Mouse (Mus musculus) heart, embryonic 14.5 days (tissue): ENCODE results near the gene Rnase12. TPM values are rescaled to one million over a fixed set of nuclear protein-coding genes. Genes with fewer than 3 reads are reported as not detected.

ENCODE experiments used
- ATAC-seq: fragments of 200-750 bp; cut with Nextera tagmentation; 2 replicates; pipeline ENCODE4 v1.8.0; 2017; ENCODE audit warnings: low read depth, moderate TSS enrichment; ENCODE audit not compliant: insufficient number of reproducible peaks, insufficient read depth, low FRiP score
- H3K27ac ChIP-seq, 2 experiments: fragments of 200-500 bp in 1 of 2; fragments of 300-500 bp in 1 of 2; sonication (generic) in 1 of 2; replicated peaks in 1 of 2; 2 replicates each; pipeline ENCODE4 v1.5.1; 2012 to 2014; ENCODE audit warnings: low read depth in 2 of 2, low read length in 2 of 2, control low read depth in 1 of 2, mild to moderate bottlenecking in 1 of 2, mixed read lengths in 1 of 2; ENCODE audit not compliant: control insufficient read depth in 1 of 2, insufficient read depth in 1 of 2
- H3K27me3 ChIP-seq: fragments of 300-500 bp; sonication (generic); 2 replicates; pipeline ENCODE4 v1.6.1; 2014; ENCODE audit warnings: mild to moderate bottlenecking, low read length, control low read depth; ENCODE audit not compliant: control insufficient read depth, insufficient read depth
- H3K36me3 ChIP-seq: fragments of 300-500 bp; sonication (generic); 2 replicates; pipeline ENCODE4 v1.6.1; 2014; ENCODE audit warnings: mild to moderate bottlenecking, control low read depth, low read length, mixed read lengths; ENCODE audit not compliant: control insufficient read depth, insufficient read depth
- H3K4me1 ChIP-seq, 2 experiments: fragments of 200-500 bp in 1 of 2; fragments of 300-500 bp in 1 of 2; sonication (generic) in 1 of 2; 2 replicates each; pipeline ENCODE4 v1.6.1; 2012 to 2014; ENCODE audit warnings: low read length in 2 of 2, control low read depth in 1 of 2, mixed read lengths in 1 of 2; ENCODE audit not compliant: control insufficient read depth in 2 of 2, insufficient read depth in 2 of 2
- H3K4me2 ChIP-seq: fragments of 300-500 bp; sonication (generic); 2 replicates; pipeline ENCODE4 v1.6.1; 2014; ENCODE audit warnings: mild to moderate bottlenecking, low read length
- H3K4me3 ChIP-seq, 2 experiments: fragments of 200-500 bp in 1 of 2; fragments of 300-500 bp in 1 of 2; sonication (generic) in 1 of 2; 2 replicates each; pipeline ENCODE4 v1.5.1; 2012 to 2014; ENCODE audit warnings: low read length in 2 of 2, mild to moderate bottlenecking in 2 of 2, control low read depth in 1 of 2, low read depth in 1 of 2, moderate library complexity in 1 of 2; ENCODE audit not compliant: control insufficient read depth in 1 of 2, insufficient read depth in 1 of 2
- H3K9ac ChIP-seq: fragments of 300-500 bp; sonication (generic); 2 replicates; pipeline ENCODE4 v1.6.1; 2014; ENCODE audit warnings: mild to moderate bottlenecking, low read length
- H3K9me3 ChIP-seq: fragments of 300-500 bp; sonication (generic); 2 replicates; pipeline ENCODE4 v1.6.1; 2016; ENCODE audit warnings: low read length, control low read depth; ENCODE audit not compliant: control insufficient read depth
- WGBS: fragments of 180-500 bp; shearing (Covaris S2); extraction: QIAGEN DNeasy Blood & Tissue Kit; methylation state at CpG from one replicate; pipeline ENCODE4 v1.1.7; 2014; 5-methylcytosine and 5-hydroxymethylcytosine counted together
- polyA plus RNA-seq: library from polyadenylated mRNA; unstranded; fragments of >200 nt; fragmentation: Nextera tagmentation; extraction: Ambion mirVana; gene quantifications from 2 replicates; pipeline ENCODE4 v1.2.1, GENCODE M21; 2014

Gene Rnase12
- polyA plus RNA-seq, 1 experiment from 2014 or later, result 0.82 TPM

- peak overlapping the region; percentile 70 for H3K4me2 ChIP-seq
Measured at GRCm38 (mm10) chr14:51083805-51084204, 26.3 kb upstream of the Rnase12 start.

GRCm38 (mm10) chr14:51082599-51083581 is 25.4 kb upstream of the Rnase12 start:
- Histone ChIP-seq H3K4me3 (peak overlapping the region; percentile 55 to 69), H3K36me3 (no peaks in the 10 kb centered on the region), H3K27me3 (no peaks in the 10 kb centered on the region), H3K4me1 (peaks cover 0 to 3% of the 10 kb centered on the region in 2 experiments; a peak in 1 of 4 replicates), H3K9ac (peak overlapping the region; percentile 74), H3K9me3 (no peaks in the 10 kb centered on the region), H3K4me2 (peak overlapping the region; percentile 70), H3K27ac (no peak overlapping the region)
- 3% methylated on average over 39 of the region's 40 CpGs for WGBS
- peak; percentile 60; the same call in 1 of the 2 replicates for ATAC-seq

More at GRCm38 (mm10) chr14:51083805-51084204, 26.3 kb upstream of the Rnase12 start:
- Histone ChIP-seq H3K36me3 (no peaks in the 10 kb centered on the region), H3K4me3 (peak overlapping the region; percentile 55 to 69), H3K27ac (no peak overlapping the region), H3K9me3 (no peaks in the 10 kb centered on the region), H3K4me1 (peaks cover 0 to 3% of the 10 kb centered on the region in 2 experiments; a peak in 1 of 4 replicates), H3K27me3 (no peaks in the 10 kb centered on the region), H3K9ac (peak overlapping the region; percentile 74; the same call in 1 of the 2 replicates)
- no peak for ATAC-seq
- WGBS, result 17% methylated on average over 7 of the region's 7 CpGs

DNA sequence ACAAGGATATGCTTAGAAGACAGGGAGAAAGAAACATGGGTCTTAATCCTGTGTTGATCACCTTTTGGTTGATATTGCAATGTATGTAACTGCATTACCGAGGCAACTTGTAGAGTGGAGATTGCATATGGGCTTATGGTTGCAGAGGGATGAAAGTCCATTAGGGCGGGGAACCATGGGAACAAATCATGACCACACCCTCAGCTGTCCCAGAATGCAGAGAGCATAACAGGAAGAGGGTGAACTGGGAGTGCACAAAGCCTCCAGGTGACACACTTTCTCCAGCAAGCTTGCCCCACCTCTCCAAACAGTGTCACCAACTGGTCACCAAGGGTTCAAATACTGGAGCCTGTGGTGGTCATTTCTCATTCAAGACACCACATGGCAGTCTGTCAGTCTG is 23.6 kb upstream of the Rnase12 start:
- Histone ChIP-seq H3K4me2 (no peak overlapping the region), H3K27ac (no peak overlapping the region), H3K27me3 (no peaks in the 10 kb centered on the region), H3K9ac (no peak overlapping the region), H3K36me3 (no peaks in the 10 kb centered on the region), H3K4me3 (no peak overlapping the region), H3K4me1 (peaks cover 0 to 3% of the 10 kb centered on the region in 2 experiments; a peak in 1 of 4 replicates), H3K9me3 (no peaks in the 10 kb centered on the region)
- WGBS, result 82% methylated on average over 2 of the region's 2 CpGs
- ATAC-seq, result no peak

DNA sequence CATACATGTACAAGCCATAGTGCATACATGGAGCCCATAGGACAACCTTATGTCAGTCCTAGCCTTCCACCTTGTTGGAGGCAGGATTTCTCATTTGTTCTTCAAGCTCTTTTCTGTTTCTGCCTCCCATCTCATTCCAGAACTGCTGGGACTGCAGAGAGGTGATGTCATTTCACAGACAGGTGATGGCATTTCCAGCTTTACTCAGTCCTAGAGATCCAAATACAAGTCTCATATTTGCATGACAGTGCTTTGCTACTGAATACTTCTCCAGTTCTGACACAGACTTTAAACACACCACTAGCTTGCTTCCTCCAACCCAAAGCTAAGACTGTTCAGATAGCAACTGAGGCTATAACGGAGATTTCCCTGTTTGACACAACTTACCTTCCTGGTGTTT is 21.7 kb upstream of the Rnase12 start:
- Histone ChIP-seq H3K27ac (no peak overlapping the region), H3K9me3 (no peaks in the 10 kb centered on the region), H3K9ac (no peak overlapping the region), H3K27me3 (no peaks in the 10 kb centered on the region), H3K4me2 (no peak overlapping the region), H3K4me1 (peaks cover 0 to 3% of the 10 kb centered on the region in 2 experiments; a peak in 1 of 4 replicates), H3K36me3 (no peaks in the 10 kb centered on the region), H3K4me3 (no peak overlapping the region)
- 84% methylated on average over 1 of the region's 1 CpGs for WGBS
- no peak for ATAC-seq

DNA sequence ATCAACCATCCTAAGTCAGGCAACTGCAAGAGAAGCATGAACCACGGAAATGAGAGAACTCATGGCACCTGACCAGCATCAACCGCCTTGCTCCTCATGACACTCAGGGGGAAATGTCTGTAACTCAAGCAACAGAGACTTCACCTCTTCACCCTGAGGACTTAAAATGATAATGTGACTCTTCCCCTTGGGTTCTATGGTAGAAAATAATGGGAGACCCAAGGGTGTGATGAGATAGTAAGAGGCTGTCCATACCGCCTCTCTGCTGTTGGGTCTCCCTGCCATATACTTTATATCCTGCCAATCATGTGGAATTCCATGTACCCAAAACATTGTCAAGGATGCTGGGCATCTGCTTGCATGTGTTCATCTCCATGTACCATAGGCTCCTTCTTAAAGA is 16.9 kb upstream of the Rnase12 start, which contains the start of gene Olfr750:
Olfr750 (minus strand) TSS at position 101 of the 400 bp plus-strand sequence.
- Histone ChIP-seq H3K9me3 (no peaks in the 10 kb centered on the region), H3K27ac (no peak within 1 kb of the TSS), H3K4me3 (no peak within 1 kb of the TSS), H3K4me2 (no peak within 1 kb of the TSS), H3K27me3 (no peaks in the 10 kb centered on the region), H3K36me3 (no peaks in the 10 kb centered on the region), H3K9ac (no peak within 1 kb of the TSS), H3K4me1 (no peaks in the 10 kb centered on the region)
- ATAC-seq, result no peak
- WGBS, result 79% methylated on average over 3 of the region's 3 CpGs

DNA sequence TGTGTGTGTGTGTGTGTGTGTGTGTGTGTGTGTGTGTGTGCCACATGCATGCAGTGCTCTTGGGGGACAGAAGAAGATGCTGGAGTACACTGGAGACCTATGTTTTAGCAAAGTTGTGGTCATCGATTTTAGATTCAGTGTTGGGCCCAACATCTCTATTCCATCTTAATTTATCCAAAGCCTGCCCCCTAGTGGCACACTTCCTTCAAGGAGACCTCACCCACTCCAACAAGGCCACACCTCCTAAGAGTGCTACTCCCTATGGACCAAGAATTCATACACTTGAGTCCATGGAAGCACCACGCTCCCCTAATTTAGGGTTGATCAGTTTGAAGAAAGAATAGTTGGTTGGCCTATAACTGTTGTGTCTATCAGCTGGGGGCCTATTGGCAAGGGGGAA is 12.2 kb upstream of the Rnase12 start:
- Histone ChIP-seq H3K27me3 (no peaks in the 10 kb centered on the region), H3K4me1 (peaks cover 0 to 5% of the 10 kb centered on the region in 2 experiments; a peak in 1 of 4 replicates), H3K9ac (no peak overlapping the region), H3K4me3 (no peak overlapping the region), H3K4me2 (no peak overlapping the region), H3K27ac (no peak overlapping the region), H3K9me3 (no peaks in the 10 kb centered on the region), H3K36me3 (no peaks in the 10 kb centered on the region)
- ATAC-seq, result no peak
- WGBS, result 88% methylated on average over 2 of the region's 2 CpGs

GRCm38 (mm10) chr14:51068956-51069355 is 11.5 kb upstream of the Rnase12 start:
- Histone ChIP-seq H3K4me3 (no peak overlapping the region), H3K9ac (no peak overlapping the region), H3K4me1 (peaks cover 0 to 5% of the 10 kb centered on the region in 2 experiments; a peak in 1 of 4 replicates), H3K9me3 (no peaks in the 10 kb centered on the region), H3K27ac (no peak overlapping the region), H3K4me2 (no peak overlapping the region), H3K27me3 (no peaks in the 10 kb centered on the region), H3K36me3 (no peaks in the 10 kb centered on the region)
- WGBS, result 86% methylated on average over 5 of the region's 5 CpGs
- ATAC-seq, result no peak
